Mouse (Mus musculus): Measurements from ENCODE around the gene Gabbr2.

Gene Gabbr2

DNA sequence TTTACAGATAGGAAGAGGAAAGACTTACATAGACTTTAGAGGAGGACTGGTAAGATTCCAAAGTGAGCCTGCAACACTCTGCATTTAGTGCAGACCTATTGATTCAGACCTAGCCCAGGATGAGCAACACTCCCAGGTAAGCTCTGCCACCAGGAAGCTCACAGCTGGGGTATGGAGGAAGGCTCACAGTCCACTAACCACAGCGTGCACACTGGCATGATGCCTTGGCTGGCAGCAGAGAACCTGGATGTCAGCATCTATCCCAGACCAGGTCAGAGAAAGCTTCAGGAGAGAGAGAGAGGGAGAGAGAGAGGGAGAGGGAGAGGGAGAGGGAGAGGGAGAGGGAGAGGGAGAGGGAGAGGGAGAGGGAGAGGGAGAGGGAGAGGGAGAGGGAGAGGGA lies 231.8 kb downstream of the Gabbr2 start:
- DNase-seq (ENCODE audit: low spot score), result no peak

DNA sequence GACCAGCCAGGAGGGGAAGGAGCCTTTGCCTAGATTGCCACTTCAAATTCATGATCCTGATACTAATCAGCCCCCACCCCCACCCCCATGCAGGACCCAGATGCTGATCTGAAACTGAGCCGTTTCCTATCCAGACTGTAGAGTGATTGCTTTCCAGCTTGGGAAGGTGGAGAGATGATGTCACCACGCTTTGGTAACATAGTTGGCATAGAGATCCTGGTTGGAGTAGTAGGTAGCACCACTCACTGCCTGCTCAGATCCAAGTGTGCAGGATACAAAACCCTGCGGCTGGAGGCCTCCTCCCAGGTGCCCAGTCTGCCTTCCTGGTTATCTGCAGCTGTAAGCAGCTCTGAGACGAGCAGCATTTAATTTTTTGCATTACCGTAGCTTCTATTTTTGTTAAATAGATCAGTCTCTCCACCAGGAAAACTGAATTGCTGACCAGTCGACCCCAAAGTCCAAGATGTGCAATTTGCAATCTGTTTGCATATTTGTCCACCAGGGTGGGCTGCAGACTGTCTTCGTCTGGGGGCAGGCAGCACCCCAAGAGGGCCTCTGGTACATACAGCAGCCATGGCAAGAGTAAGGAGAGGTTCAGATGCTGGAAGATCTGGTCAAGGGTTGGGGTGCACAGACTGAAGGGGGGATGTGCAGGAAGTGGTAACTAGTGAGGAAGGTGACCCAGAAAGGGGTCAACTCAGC lies 233.2 kb downstream of the Gabbr2 start:
- no peak for DNase-seq (ENCODE audit: low spot score)

DNA sequence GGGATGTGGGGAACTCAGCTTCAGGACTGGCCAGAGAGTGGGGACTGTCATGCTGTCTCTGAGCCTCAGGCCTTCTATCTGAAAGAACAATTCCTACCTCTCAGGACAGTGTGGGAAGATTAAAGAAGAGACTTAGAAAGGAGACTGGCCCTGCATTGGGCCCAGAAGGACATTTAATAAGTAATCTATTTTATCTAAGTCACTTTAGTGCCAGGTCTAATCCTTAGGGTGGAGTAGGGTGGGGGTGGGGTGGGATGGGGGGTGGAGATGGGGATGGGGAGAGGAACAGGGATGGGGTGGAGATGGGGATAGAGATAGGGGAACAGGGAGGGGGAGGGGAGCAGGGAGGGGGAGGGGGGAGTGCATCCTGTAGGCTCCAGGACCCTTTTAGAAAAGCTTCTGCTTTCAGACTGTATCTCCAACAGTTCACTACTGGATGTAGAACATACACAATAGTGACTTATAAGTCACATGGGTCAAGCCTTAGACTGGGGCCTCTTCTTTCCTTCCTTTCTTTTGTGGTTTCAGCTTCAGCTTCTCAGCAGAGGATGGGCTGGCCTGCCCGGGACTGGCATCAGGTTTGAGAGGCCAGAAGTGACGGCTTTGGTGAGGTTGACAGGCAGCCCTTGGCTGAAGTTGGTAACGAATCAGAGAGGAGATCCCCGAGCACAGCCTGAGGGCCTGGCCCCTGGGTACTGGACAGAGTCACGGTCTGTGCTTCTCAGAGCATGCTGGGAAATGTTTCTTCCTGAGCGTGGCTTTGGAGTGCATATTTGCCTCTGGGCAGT lies 237.1 kb downstream of the Gabbr2 start:
- peak; percentile 4 for DNase-seq (ENCODE audit: low spot score)

DNA sequence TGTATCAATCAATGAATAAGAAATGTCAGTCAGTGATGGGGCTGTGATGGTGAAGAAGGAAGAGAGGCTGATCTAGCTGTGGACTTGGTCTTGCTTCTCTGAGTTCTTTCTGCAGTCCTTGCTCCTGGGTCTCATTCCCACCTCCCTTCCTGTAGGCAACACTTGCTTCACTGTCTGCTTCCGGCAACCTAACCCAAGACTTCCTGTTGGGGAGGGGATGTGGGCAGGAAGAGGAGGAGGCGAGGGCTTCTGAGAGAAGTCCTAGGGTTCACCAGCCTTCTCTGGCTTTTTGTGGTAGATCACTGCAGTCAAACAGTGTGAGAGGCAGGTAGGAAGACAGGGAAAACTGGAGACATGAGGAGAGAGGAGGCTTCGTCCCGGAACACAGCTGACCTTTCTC lies 239.4 kb downstream of the Gabbr2 start:
- DNase-seq (ENCODE audit: low spot score), result no peak

DNA sequence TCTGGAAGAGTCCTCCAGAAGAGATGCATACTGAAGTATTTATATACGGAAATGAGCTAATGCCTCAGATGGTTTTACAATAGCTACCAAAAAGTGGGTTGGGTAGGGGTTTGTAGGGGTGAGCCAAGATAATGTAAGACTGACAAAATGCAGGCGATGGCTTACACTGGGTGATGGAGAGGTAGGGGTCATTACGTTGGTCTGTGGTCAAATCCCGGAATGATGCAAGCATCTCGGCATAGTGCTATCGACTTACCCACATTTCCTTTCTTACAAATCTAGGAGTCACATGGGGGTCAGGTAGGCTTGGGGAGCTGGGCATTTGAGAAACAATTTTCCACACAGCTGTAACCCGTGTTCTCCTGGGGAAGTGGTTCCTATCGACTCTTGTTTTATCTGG lies 242.7 kb downstream of the Gabbr2 start:
- no peak for DNase-seq (ENCODE audit: low spot score)

DNA sequence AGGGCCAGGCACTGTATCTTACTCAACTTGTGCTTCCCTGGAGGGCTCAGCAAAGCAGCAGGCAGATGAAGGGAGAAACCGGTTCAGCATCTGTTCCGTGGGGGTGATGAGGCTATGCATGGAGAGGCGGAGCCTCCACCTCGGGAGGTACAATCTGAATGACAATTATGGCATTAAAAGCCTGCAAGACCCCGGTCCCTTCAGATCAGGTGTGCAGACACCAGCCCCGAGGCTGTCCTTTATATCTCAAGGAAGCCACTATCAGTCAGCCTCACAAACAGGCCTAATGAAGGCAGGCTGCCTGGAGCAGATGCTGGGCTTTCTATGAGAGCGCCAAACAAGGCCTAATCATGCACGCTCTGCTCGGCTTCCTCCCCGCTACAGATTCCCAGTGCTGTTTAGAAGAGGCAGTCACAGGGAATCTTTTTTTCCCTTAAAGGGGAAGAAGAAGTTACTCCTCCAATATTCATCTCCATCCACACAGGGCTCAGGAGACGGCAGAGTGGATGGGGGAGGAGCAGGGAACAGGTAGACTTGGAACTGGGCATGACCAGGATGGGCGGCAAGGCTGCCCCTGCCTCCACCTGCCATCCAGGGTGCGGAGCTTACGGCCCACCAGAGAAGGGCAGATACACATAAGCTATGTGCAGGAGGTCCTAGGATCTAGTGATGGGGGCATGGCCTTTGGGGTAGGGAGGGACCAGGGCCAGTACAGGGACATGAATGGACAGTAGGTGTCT lies 244.5 kb downstream of the Gabbr2 start:
- no peak for DNase-seq (ENCODE audit: low spot score)

DNA sequence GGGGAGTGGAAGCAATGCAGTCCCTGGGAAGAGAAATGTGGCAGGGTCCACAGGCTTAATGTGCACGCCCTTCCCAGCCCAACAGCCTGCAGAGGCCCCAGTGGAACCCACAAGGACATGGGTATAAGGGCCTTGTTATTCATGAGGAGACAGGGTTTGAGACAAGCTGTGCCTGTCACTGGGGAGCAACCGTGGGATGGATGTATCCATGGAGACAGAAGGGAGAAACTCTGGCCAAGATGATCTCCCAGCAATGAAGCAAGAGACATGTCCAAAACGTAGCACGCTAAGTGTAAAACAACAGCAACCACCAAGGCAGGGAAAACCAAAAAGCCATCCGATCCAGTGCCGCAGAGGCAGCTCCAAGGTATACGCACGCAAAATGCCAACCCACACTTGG lies 246.1 kb downstream of the Gabbr2 start:
- no peak for DNase-seq (ENCODE audit: low spot score)

DNA sequence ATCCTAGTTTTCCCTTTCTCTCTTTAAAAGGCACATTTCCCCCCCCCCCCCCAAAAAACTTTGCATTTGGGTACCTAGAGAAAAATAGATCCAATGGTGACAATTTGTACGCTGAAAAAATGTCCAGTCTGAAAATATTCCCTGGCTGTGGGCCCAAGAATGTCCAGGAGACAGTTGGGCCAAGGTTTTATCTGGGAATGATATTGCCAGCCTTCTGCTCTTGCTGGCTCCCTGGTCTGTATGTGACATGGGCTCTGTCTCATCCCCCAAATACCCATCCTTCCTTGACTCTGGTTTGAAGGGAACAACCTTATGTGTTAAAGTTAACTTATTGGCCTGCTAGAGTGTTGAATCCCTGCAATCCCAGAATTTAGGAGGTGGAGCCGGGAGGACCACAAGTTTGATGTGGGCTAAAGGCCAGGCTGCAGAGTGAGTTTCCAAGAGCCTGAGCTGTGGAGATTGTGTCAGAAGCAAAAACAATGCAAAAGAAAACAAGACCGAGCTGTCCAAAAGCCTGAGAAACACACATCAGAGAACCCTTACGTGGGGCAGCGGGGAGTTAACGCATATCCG lies 247.0 kb downstream of the Gabbr2 start:
- DNase-seq (ENCODE audit: low spot score), result no peak

DNA sequence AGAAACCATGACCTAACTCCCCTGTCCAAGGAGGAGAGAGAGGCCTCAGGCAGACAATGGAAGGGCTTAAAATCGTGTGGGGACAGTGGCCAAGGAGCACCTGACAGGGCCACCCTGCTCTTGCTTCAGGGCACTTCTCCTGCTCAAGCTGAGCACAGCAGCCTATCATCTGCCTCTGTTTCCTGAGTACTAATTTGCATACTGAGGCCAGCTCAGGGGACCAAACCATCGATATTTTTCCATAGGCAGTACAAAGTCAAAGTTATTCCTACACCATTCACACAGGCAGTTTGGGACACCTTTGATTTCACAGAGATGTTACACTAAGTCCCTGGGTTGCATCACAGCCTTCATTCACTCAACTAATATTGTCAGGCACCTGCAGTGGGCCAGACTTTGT lies 249.1 kb downstream of the Gabbr2 start:
- no peak for DNase-seq (ENCODE audit: low spot score)

DNA sequence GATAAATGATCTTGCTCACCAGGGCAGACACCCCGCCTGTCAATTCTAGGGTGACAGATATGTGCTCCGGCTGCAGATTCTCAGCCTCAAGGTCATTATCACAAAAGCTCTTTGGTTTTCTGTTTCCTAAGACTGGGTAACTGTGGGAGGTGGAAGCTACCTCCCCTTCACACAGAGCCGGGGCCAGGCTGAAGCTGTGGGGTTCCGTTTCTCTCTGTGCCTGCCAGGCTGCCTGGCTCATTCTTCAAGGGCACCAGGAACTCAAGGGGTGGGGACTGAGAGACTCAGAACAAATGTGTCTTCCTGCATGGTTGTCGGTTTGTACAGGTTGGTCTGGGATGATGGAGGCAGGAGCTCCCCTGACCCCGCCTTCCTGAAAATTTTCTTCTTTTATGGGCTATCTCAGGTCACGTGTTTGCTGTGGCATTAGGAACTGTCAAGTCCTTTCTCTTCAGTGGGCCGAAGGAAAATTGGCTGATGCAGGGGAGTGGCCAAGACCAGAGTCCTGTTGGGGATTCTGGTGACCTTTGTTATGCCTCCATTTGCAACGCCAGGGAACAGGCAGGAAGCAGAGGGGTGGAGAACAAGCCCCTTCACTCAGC lies 254.7 kb downstream of the Gabbr2 start:
- DNase-seq (ENCODE audit: low spot score), result no peak

DNA sequence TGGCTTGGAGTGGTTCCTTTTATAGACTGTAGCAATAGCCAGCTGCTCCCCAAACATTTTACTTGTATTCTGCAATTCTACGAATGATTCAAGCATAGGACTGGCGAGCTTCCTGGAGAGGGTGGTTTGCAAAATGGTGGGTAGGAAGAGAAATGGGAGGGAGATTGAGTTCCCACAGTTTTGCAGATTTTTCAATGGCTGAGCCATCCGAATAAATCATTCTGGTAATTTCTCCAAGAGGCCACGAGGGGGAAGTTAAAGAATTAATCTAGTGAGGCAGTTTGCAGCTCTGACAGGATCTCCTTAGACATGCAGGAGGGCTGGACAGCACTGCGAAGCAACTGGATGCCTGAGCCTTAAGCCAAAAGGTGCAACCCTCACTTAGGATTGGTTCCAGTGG lies 256.8 kb downstream of the Gabbr2 start:
- no peak for DNase-seq (ENCODE audit: low spot score)

DNA sequence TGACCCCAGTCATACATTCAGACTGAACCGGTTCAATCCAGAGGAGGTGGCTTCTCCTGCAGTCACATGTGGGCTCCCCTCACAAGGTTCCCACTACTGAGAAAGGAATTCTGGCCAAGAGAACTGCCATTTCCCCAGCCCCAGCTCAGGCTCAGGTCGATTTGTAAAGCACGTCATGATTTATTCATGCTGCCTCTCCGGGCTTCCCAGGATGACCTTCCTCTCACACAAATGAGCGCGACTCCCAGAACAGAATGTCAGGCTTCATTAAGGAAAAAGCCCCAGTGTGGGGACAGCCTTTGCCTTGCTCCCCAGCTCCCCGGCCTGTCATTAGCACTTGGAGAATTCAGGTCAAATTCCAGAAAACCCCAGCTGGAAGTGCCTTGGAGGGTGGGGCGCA lies 260.1 kb downstream of the Gabbr2 start:
- DNase-seq (ENCODE audit: low spot score), result no peak

DNA sequence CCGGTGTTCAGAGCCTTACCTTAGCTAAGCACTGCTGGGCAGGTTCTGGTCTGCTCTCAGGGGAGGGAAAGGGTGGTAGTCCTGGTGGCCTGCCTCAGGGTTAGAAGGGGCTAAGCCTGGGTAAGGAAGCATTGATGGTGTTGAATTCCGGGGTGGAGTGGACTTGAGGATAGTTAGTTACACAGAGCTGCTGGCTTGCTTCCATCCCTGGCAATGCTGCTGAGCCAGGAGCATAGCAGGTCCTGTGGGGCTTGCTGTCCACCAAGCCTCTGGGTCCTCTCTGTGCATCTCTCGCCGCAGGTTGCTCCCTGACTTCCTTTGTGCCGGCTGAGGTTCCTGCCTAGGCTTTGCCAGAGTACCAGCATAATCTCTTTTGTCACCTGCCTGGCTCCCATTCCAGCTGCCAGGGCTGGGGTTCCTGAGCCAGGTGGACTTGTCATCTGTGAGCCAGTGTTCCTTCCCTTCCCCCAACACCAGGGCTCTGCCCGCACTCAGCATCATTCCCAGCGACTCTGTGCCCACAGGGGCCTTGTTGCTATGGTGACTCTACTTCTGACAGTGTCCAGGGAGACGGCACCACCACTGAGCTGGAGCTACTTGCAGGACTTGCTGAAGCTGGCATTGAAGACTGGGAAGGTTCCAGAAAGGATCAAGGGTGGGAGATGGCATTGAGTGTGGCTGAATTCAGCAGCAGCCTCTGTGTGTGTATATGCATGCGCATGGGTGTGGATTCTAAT lies 262.2 kb downstream of the Gabbr2 start:
- DNase-seq (ENCODE audit: low spot score), result no peak

DNA sequence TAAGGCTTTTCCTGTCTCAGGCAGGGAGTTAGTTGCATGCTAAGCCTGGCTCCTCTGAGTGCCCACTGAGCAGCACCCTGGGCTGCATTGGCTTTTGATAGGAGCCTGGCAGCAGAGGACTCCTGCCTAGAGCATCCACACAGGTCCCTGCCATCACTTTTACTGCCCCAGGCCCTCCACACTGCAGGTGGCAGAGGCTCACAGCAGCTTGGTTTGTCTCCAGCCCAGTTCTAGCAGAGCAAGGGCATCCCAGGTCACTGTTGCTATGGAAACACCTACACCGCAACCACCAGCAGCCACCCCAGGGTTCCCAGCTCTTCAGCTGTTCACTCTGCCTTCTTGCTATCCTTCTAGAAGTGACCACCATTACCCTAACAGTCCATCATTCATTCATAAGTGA lies 263.4 kb downstream of the Gabbr2 start:
- no peak for DNase-seq (ENCODE audit: low spot score)

DNA sequence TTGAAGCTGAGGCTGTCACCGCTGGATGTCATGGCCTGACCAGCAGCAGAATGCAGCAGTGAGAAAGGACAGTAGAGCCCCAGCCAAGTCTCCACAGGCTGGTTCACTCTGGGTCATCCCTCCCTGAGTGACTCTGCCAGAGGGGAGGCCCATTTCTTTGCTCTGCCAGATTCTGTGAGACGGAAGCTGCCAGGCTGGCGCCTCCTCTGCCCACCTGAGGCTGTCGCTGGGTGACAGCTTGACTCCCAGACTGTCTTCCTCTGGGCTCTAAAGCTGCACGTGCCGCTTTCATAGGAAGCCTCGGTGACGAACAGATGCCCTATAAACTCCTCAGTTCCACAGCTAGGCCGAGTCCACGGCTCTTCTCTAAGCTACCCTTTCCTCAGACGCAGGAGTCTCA lies 264.5 kb downstream of the Gabbr2 start:
- DNase-seq (ENCODE audit: low spot score), result no peak

DNA sequence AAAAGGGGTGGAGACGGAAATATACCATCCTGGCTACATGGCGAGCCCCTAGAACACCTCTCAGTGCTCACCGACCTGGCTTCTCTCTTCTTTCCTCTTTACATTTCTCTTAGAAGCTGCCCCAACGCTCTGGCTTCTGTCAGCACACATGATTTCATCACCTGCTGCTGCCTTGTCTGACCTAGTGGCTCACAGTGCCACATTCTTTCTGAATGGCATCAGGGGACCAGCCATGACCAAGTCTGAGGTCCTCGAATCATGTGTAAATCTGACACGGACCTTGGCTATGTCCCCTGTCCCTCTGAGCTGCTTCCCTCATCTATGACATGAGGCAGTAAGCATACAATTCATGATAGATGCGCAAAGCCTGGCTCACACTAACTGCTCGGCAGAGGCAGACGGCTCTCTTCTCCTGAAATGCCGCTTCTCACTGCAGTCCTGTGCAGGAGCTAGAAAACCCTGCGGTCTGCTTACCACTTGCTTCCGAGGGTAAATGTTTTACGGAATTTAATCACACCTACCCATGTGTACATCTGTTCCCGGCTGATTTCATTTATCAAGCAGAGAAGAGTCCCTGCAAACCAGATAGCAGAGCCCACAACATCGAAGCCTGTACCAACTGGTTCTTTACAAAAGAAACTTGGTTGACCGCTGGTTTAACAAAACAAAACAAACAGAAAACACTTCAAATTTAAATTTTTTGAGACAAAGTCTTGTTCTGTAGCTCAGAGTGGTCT lies 270.7 kb downstream of the Gabbr2 start:
- DNase-seq (ENCODE audit: low spot score), result no peak

DNA sequence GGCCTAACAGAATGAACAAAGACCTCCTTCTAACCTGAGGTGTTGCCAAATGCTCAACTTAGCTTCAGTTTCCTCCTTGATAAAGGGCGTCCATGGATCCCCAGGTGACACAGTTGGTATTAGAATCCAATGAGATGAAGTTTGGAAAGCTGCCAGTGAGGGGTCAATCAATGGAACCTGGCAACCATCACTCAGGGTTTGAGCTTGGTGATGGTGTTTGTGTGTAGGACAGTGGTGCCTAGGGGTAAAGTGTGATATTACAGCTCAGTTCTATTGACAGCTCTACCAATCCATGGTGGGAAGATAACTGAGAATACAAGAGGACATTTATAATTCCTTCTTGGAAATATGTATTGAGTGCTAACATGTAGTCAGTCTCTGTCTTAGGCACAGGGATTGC lies 271.6 kb downstream of the Gabbr2 start:
- no peak for DNase-seq (ENCODE audit: low spot score)

DNA sequence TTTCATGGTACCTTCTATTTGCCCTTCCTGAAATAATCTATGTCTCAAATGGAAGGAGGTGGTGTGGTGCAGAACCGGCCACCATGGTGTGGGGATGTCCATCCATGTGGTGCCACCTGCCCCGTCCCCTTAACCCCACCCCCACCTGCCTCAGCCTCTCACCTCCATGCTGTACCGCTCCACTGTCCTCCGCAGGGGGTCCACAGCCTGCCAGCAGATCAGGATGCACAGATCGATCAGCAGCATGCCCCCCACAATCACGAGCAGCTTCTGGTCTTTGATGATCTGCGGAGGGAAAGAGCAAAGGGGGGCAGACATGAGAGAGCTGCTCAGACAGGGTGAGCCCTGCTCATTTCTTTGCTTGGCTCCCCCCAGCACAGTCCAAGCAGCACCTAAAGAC lies 273.0 kb downstream of the Gabbr2 start:
- no peak for DNase-seq (ENCODE audit: low spot score)

DNA sequence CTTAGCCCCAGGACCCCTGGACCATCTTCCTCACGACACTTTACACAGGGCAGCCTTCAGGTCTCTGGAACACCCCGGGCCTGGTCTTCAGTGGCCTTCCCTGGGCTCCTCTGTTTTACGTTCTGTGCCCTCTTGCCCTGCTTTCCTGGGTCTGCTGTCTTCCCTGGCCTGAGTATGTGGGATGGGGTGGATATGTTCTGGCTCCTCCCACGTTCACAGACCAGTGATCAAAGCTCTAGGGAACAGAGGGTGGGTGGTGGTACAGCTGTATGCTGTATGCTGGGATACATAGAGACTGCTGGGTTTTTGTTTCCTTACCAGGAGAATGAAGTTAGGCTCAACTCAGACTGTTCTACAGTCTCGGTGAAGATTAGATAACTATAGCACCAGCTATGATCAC lies 274.5 kb downstream of the Gabbr2 start:
- DNase-seq (ENCODE audit: low spot score), result no peak

DNA sequence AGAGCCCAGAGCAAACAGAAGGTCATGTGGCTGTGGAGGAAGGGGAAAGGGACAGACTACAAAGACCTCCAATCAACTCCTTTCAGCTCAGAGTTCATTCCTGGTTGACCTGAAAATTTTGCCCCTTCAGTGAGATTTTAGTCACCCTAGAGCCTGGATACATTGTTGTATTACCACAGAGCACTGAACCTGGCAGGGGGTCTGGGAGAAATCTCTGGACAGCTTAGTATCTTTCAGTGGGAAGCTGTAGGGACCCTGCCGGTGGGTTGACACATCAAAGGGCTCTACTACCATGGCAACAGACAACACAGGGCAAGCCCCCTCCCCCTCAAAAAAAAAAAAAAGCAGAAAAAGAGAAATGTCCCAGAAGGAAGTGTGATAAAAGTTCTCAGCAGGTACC lies 275.3 kb downstream of the Gabbr2 start:
- DNase-seq (ENCODE audit: low spot score), result no peak

DNA sequence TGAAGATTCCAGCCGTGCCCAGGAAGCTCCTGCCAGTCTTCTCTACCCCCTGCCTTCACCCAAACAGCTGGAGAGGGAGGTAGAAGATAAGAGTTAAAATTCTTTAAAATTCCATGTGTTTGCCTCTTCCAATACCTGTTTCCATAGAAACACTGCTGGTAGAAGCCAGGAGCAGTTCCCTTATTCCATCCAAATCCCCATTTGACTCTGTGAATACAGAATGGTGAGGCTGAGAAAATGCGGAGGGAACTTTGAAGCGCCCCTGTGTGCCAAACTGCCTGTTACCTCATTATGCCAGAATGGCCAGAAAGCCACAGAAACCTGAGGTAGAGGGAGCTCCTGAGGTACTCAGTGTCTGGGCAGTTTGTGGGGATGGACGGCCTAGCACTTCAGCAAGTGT lies 281.1 kb downstream of the Gabbr2 start:
- DNase-seq (ENCODE audit: low spot score), result no peak

All from yolk sac, embryonic 10.5 days (tissue).